Mouse (Mus musculus) kidney, adult 2 months (tissue): Measurements from ENCODE around the gene Gpc6. TPM values are rescaled to one million over a fixed set of nuclear protein-coding genes. Genes with fewer than 3 reads are reported as not detected.

Experiments
- DNase-seq: peaks from one replicate; pipeline ENCODE4 v3.0.0; 2021
- H3K27ac ChIP-seq: fragments of 200-500 bp; 2 replicates; pipeline ENCODE4 v1.5.1; 2012; ENCODE audit warnings: low read depth, low read length, control low read depth, inconsistent platforms; ENCODE audit not compliant: insufficient read depth
- H3K27me3 ChIP-seq: fragments of 200-500 bp; replicated peaks from 2 replicates; pipeline ENCODE4 v1.6.1; 2012; ENCODE audit warnings: mild to moderate bottlenecking, moderate library complexity, low read length, inconsistent platforms; ENCODE audit not compliant: control insufficient read depth, insufficient read depth
- H3K36me3 ChIP-seq: fragments of 200-500 bp; 2 replicates; pipeline ENCODE4 v1.6.1; 2012; ENCODE audit warnings: mild to moderate bottlenecking, moderate library complexity, low read length, inconsistent platforms; ENCODE audit not compliant: control insufficient read depth, insufficient read depth
- H3K4me1 ChIP-seq: fragments of 200-500 bp; 2 replicates; pipeline ENCODE4 v1.6.1; 2011; ENCODE audit warnings: low read length; ENCODE audit not compliant: control insufficient read depth, insufficient read depth
- H3K4me3 ChIP-seq: fragments of 200-500 bp; 2 replicates; pipeline ENCODE4 v1.5.1; 2011; ENCODE audit warnings: mild to moderate bottlenecking, low read depth, low read length, control low read depth; ENCODE audit not compliant: insufficient read depth
- CTCF ChIP-seq: fragments of 200-500 bp; conservative IDR thresholded peaks from 2 replicates; pipeline ENCODE4 v1.5.1; 2011; ENCODE audit warnings: low read depth, mild to moderate bottlenecking, control low read depth, low read length, moderate library complexity, mixed read lengths; ENCODE audit not compliant: insufficient read depth, insufficient read length
- POLR2A ChIP-seq: fragments of 200-500 bp; IDR thresholded peaks from one replicate; pipeline ENCODE4 v1.6.1; 2011; ENCODE audit warnings: low read depth, low read length, control low read depth
- WGBS: fragments of 180-500 bp; shearing (Covaris S2); methylation state at CpG from one replicate; pipeline ENCODE4 v1.1.7; 2018; 5-methylcytosine and 5-hydroxymethylcytosine counted together
- polyA plus RNA-seq: library from polyadenylated mRNA; depleted of rRNA; stranded (reverse); fragments of >200 nt; gene quantifications from 2 replicates; pipeline ENCODE4 v1.2.3, GENCODE M21; 2012

Gpc6 gene
- polyA plus RNA-seq, 1 experiment = 3.4 TPM

DNA sequence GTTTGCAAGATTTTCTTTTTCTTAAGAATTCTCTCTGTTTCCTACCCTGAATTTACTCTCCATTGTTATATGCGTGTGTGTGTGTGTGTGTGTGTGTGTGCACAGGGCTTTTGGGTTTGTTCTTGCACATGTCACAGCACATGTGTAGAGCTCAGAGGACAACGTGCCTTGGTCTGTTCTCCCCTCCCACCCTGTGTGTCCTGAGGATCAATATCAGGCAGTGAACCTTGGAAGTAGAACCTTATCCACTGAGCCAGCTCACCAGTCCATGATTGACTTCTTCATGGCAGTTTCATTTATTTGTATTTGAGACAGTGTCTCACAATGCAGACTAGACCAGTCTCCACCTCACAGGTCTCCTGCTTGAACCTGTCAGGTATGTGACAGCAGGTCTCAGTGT, 399.1 kb downstream of the Gpc6 start:
- H3K27ac ChIP-seq = no peak overlapping the region
- H3K36me3 ChIP-seq = no peaks in the 10 kb centered on the region
- no peaks in the 10 kb centered on the region for H3K4me1 ChIP-seq
- no peaks in the 10 kb centered on the region for H3K27me3 ChIP-seq
- DNase-seq = no peak
- H3K4me3 ChIP-seq = no peak overlapping the region
- WGBS = 72% methylated on average over 2 of the region's 2 CpGs
- TF ChIP-seq POLR2A = no peak
- TF ChIP-seq CTCF = no peak

DNA sequence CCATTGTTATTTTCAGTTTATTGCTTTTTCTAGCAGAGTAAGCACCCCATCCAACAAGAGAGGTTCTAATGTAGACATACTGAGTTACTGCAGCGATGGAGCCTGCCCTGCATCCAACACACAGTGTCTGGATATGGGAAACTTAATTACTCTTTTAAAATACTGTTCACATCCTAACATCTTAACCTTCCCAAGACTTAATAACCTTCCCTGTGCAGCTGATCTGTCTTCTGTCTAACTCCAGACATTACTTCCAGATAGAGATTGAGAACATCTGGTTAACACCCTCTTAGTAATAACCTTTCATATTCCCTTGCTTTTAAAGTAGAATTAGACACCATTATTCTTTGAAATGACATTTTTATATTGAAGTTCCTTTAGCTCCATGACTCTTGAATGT, 407.1 kb downstream of the Gpc6 start:
- no peak overlapping the region for H3K27ac ChIP-seq
- no peaks in the 10 kb centered on the region for H3K27me3 ChIP-seq
- WGBS = 57% methylated on average over 1 of the region's 1 CpGs
- H3K4me3 ChIP-seq = no peak overlapping the region
- TF ChIP-seq POLR2A (no peak), CTCF (no peak)
- DNase-seq = no peak
- no peaks in the 10 kb centered on the region for H3K36me3 ChIP-seq
- H3K4me1 ChIP-seq = no peaks in the 10 kb centered on the region

DNA sequence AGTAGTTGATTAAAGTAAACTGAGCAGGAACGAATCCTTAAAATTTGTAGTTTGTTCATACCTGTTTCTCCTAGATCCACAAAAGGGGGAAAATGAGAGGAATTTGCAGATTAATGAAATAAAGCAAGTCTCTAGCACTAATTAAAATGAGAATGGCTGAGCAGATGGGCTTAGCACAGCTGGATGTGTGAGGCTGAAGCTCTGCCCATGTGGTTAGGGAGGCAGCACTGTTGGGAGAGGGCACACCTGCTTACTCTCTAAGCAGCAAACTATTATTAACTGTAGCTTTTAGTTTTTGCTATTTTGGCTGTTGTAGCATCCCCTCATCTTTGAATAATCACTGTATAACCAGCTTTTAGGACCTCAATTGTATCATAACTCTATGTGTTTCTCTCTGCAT, 412.2 kb downstream of the Gpc6 start:
- Histone ChIP-seq H3K27me3 (no peaks in the 10 kb centered on the region), H3K36me3 (no peaks in the 10 kb centered on the region), H3K4me3 (no peak overlapping the region), H3K27ac (no peak overlapping the region), H3K4me1 (no peaks in the 10 kb centered on the region)
- WGBS = 76% methylated on average over 1 of the region's 1 CpGs
- no peak for DNase-seq
- TF ChIP-seq POLR2A (no peak), CTCF (no peak)

DNA sequence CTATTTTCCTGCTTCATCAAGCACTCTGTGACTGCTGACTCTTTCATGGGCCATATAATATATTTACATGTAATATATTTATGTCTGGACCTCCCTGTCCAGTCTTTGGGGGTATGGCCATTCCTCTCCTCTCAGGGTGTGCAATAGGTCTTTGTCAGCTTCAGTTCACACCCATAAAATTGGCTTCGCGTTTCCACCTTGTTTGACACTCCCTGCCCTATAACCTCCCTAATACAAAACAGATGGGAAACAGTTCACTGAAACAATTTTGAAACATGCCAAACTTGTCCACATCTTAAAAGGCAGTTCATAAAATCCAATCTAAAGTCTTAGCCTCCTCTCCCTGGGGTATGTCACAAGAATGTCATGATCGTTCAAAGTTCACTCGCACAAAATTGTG, 415.4 kb downstream of the Gpc6 start:
- no peak overlapping the region for H3K27ac ChIP-seq
- no peak overlapping the region for H3K4me3 ChIP-seq
- no peaks in the 10 kb centered on the region for H3K4me1 ChIP-seq
- no peak for TF ChIP-seq POLR2A
- WGBS = 66% methylated on average over 4 of the region's 4 CpGs
- H3K27me3 ChIP-seq = no peaks in the 10 kb centered on the region
- no peak for DNase-seq
- H3K36me3 ChIP-seq = no peaks in the 10 kb centered on the region

DNA sequence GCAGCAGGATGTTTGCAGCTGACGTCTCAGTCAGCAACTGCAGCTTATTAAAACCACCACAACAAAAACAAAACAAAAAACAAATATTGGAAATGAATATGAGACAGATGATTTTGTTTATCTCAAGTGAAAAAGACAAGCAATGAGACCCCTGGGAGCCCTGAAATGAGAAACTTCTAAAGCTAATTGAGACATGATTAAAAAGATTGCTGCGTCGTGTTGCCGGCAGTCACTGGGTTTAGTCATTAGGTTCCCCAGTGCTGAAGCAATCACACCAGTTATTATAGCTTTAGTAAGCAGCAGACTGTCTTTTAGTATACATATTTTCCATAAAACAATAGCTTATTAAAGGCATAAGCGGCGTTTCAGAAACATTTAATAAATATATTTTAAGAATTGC, 419.4 kb downstream of the Gpc6 start:
- no peak for DNase-seq
- TF ChIP-seq POLR2A = no peak
- TF ChIP-seq CTCF = no peak
- H3K4me3 ChIP-seq = no peak overlapping the region
- WGBS = 74% methylated on average over 6 of the region's 6 CpGs
- no peak overlapping the region for H3K27ac ChIP-seq
- H3K4me1 ChIP-seq = no peaks in the 10 kb centered on the region
- H3K36me3 ChIP-seq = no peaks in the 10 kb centered on the region
- no peaks in the 10 kb centered on the region for H3K27me3 ChIP-seq

DNA sequence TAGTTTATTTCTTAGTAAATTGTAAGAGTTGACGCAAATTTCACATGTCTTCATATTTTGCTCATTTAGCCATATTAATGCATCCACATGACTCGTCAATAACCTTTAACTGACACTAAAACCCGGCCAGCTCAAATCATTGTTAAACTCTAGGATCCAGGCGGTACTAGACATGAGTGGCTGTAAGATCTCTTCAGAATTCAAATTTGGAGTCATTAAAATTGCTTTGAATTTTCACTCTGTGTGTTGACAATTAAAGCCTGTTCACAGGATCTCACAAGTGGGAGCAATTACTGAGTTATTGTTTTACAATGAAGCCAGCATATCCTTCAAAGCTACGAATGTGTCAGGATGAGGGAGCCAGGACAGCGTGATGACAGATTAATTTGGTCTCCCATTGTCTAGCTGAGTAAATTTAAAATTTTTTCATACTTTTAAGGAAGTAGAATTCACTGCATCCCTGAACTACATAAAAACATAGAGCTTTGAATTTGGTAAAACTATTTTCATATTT, 421.3 kb downstream of the Gpc6 start:
- Histone ChIP-seq H3K4me3 (no peak overlapping the region), H3K27ac (no peak overlapping the region), H3K4me1 (no peaks in the 10 kb centered on the region), H3K27me3 (no peaks in the 10 kb centered on the region; the same call in 1 of the 2 replicates), H3K36me3 (no peaks in the 10 kb centered on the region)
- 92% methylated on average over 6 of the region's 6 CpGs for WGBS
- DNase-seq = no peak
- TF ChIP-seq CTCF (no peak), POLR2A (no peak)

DNA sequence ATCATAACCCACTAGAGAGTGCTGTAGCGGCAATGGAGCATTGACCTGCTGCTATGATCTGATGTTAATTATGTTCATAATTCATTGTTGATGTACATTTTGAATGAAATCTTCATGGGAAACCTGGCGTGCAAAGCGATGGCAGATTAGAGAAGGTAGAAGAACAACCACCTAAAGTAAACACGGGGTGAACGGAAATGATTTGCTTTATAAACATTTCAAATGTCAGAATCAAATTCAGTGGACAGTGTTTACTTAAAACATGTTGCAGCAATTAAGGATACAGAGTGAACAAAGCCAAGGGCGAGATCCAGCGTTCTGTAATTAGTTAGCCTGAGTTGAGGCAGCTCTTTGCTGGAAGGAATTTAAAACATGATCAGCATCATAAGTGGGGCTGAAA, 426.2 kb downstream of the Gpc6 start:
- Histone ChIP-seq H3K36me3 (no peaks in the 10 kb centered on the region), H3K27ac (no peak overlapping the region), H3K27me3 (no peaks in the 10 kb centered on the region; the same call in 1 of the 2 replicates), H3K4me3 (no peak overlapping the region), H3K4me1 (no peaks in the 10 kb centered on the region)
- no peak for DNase-seq
- WGBS = 71% methylated on average over 7 of the region's 7 CpGs
- TF ChIP-seq POLR2A = no peak
- no peak for TF ChIP-seq CTCF

DNA sequence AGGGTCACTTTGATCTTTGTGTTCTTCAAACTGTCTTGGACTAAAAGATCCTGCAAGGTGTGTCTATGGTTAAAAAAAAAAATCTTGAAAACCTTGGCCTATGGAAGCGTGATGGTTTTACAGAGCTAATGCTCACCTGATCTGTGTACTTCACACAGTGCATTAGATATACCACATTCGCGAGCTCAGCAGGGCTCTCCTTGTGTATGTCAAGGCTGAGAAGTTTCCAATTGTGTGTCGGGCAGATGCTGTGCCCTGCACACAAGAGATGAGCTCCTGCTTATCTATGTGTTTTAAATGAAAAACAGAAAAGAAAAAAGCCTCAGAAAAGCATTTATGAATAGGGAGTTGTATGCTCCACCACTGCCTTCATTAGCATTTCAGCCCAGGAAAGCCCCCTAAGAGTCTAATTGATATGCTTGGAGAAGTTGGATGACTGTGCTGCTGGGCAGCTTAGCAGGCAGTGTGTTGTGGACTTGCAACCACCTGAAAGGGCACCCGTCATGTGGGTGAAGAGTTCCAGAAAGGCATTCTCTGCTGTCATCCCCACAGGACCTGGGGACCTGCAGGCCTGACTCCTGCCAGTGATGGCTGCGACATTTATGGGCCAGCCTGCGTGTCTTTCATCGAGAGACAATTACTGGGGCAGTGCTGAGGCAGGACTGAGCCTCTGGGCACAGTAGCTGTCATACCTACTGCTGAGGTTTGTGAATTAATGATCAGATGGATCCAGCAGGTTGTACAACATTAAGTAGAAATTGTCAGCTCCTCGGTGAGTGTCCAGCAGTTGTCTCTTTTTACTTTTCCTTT, 436.2 kb downstream of the Gpc6 start:
- Histone ChIP-seq H3K4me1 (no peaks in the 10 kb centered on the region), H3K27me3 (no peaks in the 10 kb centered on the region), H3K27ac (no peak overlapping the region), H3K36me3 (no peaks in the 10 kb centered on the region), H3K4me3 (no peak overlapping the region)
- 80% methylated on average over 9 of the region's 9 CpGs for WGBS
- DNase-seq = no peak
- TF ChIP-seq POLR2A (no peak), CTCF (no peak)
